Mouse (Mus musculus): ENCODE results near the gene Map3k21.

The Map3k21 gene

GRCm38 (mm10) chr8:125910365-125911228 is at the start of gene Map3k21:
Map3k21 (plus strand) TSS chr8:125910450.
- no peak for DNase-seq (ENCODE audit: low spot score in 2 of 2)

GRCm38 (mm10) chr8:125866125-125866524 is 44.1 kb upstream of the Map3k21 start:
- DNase-seq (ENCODE audit: low spot score in 2 of 2), result no peak

- DNase-seq (ENCODE audit: low spot score in 2 of 2), result no peak
These were observed 41.7 kb upstream of the Map3k21 start for GRCm38 (mm10) chr8:125868552-125868951.

- DNase-seq (ENCODE audit: low spot score in 2 of 2), result no peak
These were observed 40.5 kb upstream of the Map3k21 start for GRCm38 (mm10) chr8:125869739-125870138.

GRCm38 (mm10) chr8:125870179-125870702 is 40.0 kb upstream of the Map3k21 start:
- no peak for DNase-seq (ENCODE audit: low spot score in 2 of 2)

GRCm38 (mm10) chr8:125870821-125871321 is 39.4 kb upstream of the Map3k21 start:
- DNase-seq (ENCODE audit: low spot score in 2 of 2), result peak; percentile 61 to 66

- no peak for DNase-seq (ENCODE audit: low spot score in 2 of 2)
These were observed 37.6 kb upstream of the Map3k21 start for GRCm38 (mm10) chr8:125872501-125873249.

GRCm38 (mm10) chr8:125873250-125873534 is 37.1 kb upstream of the Map3k21 start:
- DNase-seq (ENCODE audit: low spot score in 2 of 2), result no peak

- DNase-seq (ENCODE audit: low spot score in 2 of 2), result no peak
These were observed 29.8 kb upstream of the Map3k21 start for GRCm38 (mm10) chr8:125880447-125880846.

GRCm38 (mm10) chr8:125887549-125887948 is 22.7 kb upstream of the Map3k21 start:
- DNase-seq (ENCODE audit: low spot score in 2 of 2), result no peak

- no peak for DNase-seq (ENCODE audit: low spot score in 2 of 2)
These were observed 20.3 kb upstream of the Map3k21 start for GRCm38 (mm10) chr8:125889920-125890319.

- DNase-seq (ENCODE audit: low spot score in 2 of 2), result no peak
These were observed 12.9 kb upstream of the Map3k21 start for GRCm38 (mm10) chr8:125897388-125897787.

- DNase-seq (ENCODE audit: low spot score in 2 of 2), result peak; percentile 62 to 65
These were observed 12.1 kb upstream of the Map3k21 start, which contains the start of gene Pcnx2 for GRCm38 (mm10) chr8:125897868-125898788. Pcnx2 (minus strand) TSS chr8:125898317.

- peak in 1 of 2 experiments; percentile 52 for DNase-seq (ENCODE audit: low spot score in 2 of 2)
These were observed 11.4 kb upstream of the Map3k21 start for GRCm38 (mm10) chr8:125898899-125899298.

- no peak for DNase-seq (ENCODE audit: low spot score in 2 of 2)
These were observed 9.1 kb upstream of the Map3k21 start for GRCm38 (mm10) chr8:125901167-125901566.

GRCm38 (mm10) chr8:125902521-125902920 is 7.7 kb upstream of the Map3k21 start:
- DNase-seq (ENCODE audit: low spot score in 2 of 2), result no peak

GRCm38 (mm10) chr8:125905341-125905740 is 4.9 kb upstream of the Map3k21 start:
- no peak for DNase-seq (ENCODE audit: low spot score in 2 of 2)

- DNase-seq (ENCODE audit: low spot score in 2 of 2), result no peak
These were observed 2.9 kb upstream of the Map3k21 start for GRCm38 (mm10) chr8:125907311-125907710.

- no peak for DNase-seq (ENCODE audit: low spot score in 2 of 2)
These were observed 437 bp upstream of the Map3k21 start for GRCm38 (mm10) chr8:125909661-125910364.

GRCm38 (mm10) chr8:125911229-125911580 is 955 bp downstream of the Map3k21 start:
- DNase-seq (ENCODE audit: low spot score in 2 of 2), result no peak

- no peak for DNase-seq (ENCODE audit: low spot score in 2 of 2)
These were observed 3.0 kb downstream of the Map3k21 start for GRCm38 (mm10) chr8:125913206-125913605.
